Mouse (Mus musculus): ENCODE measurements around the gene Adam6a.
"Not testable (repeated sequence)": the region's sequence is repeated elsewhere in the genome, so short reads cannot be mapped to it uniquely, and the experiment has no call there.

Adam6a gene

GRCm38 (mm10) chr12:113543608-113544007, at the start of gene Adam6a:
TSS of gene Adam6a (plus strand) at chr12:113543908.
- DNase-seq, result not testable (repeated sequence)

GRCm38 (mm10) chr12:113525901-113526300, 17.8 kb upstream of the Adam6a start:
- no peak for DNase-seq

GRCm38 (mm10) chr12:113578241-113578640, 34.5 kb downstream of the Adam6a start:
- DNase-seq, result peak; percentile 2

GRCm38 (mm10) chr12:113588001-113588400, 44.3 kb downstream of the Adam6a start:
- no peak for DNase-seq

Data from kidney, adult 11 months (tissue).